Mouse (Mus musculus) gastrocnemius, adult 2 months (tissue): Measurements from ENCODE around the gene Grid1. TPM values are rescaled to one million over a fixed set of nuclear protein-coding genes. Genes with fewer than 3 reads are reported as not detected.

ENCODE experiments used
- DNase-seq: peaks from one replicate; pipeline ENCODE4 v3.0.0; 2022
- H3K27ac ChIP-seq: fragments of 200-600 bp; 2 replicates; pipeline ENCODE4 v1.8.1; 2022; ENCODE audit warnings: mild to moderate bottlenecking
- H3K4me3 ChIP-seq: fragments of 200-600 bp; 2 replicates; pipeline ENCODE4 v1.8.1; 2022; ENCODE audit warnings: mild to moderate bottlenecking, moderate library complexity
- CTCF ChIP-seq: fragments of 200-600 bp; IDR thresholded peaks from 2 replicates; pipeline ENCODE4 v1.8.1; 2022; ENCODE audit warnings: antibody characterized with exemption, mild to moderate bottlenecking, moderate library complexity
- intact Hi-C: fragments of 180-260 bp; cut with DNase I; formaldehyde crosslinking; loops from one replicate; pipeline ENCODE4 v1.15.1; 2025
- total RNA-seq, 2 experiments: library from RNA; stranded (reverse); gene quantifications; 2 replicates each; pipeline ENCODE4 v1.2.3; 2021

Grid1 gene
- total RNA-seq, 2 experiments from 2014 or later: not detected

- H3K27ac ChIP-seq: no peak overlapping the region
- DNase-seq: no peak
- TF ChIP-seq CTCF: no peak
- intact Hi-C loops: no loop called here
- H3K4me3 ChIP-seq: no peak overlapping the region
These were observed 26.9 kb downstream of the Grid1 start for GRCm38 (mm10) chr14:34846799-34847198.

GRCm38 (mm10) chr14:34847625-34848024, 27.7 kb downstream of the Grid1 start:
- intact Hi-C loops: no loop called here
- TF ChIP-seq CTCF: no peak
- no peak for DNase-seq
- Histone ChIP-seq H3K27ac (no peak overlapping the region), H3K4me3 (no peak overlapping the region)

- intact Hi-C loops: no loop called here
These were observed 41.2 kb downstream of the Grid1 start for GRCm38 (mm10) chr14:34860891-34861780.

GRCm38 (mm10) chr14:34867266-34867665, 47.4 kb downstream of the Grid1 start:
- peak; percentile 28 for DNase-seq
- Histone ChIP-seq H3K27ac (no peak overlapping the region), H3K4me3 (no peak overlapping the region)
- no peak for TF ChIP-seq CTCF
- intact Hi-C loops: no loop called here

More at GRCm38 (mm10) chr14:34860891-34861780, 41.2 kb downstream of the Grid1 start:
- no peak overlapping the region for H3K4me3 ChIP-seq
- H3K27ac ChIP-seq: no peak overlapping the region
- DNase-seq: no peak
- TF ChIP-seq CTCF: no peak

- Histone ChIP-seq H3K4me3 (no peak overlapping the region), H3K27ac (no peak overlapping the region)
- no peak for TF ChIP-seq CTCF
- intact Hi-C loops: no loop called here
- DNase-seq: no peak
These were observed 48.8 kb downstream of the Grid1 start for GRCm38 (mm10) chr14:34868513-34869260.

GRCm38 (mm10) chr14:34879996-34880395, 60.1 kb downstream of the Grid1 start:
- H3K4me3 ChIP-seq: no peak overlapping the region
- no peak for TF ChIP-seq CTCF
- no peak overlapping the region for H3K27ac ChIP-seq
- intact Hi-C loops: no loop called here
- no peak for DNase-seq

- H3K27ac ChIP-seq: no peak overlapping the region
- no peak overlapping the region for H3K4me3 ChIP-seq
- no peak for TF ChIP-seq CTCF
- no peak for DNase-seq
- intact Hi-C loops: no loop called here
These were observed 60.8 kb downstream of the Grid1 start for GRCm38 (mm10) chr14:34880431-34881421.

- DNase-seq: no peak
- intact Hi-C loops: no loop called here
- Histone ChIP-seq H3K27ac (no peak overlapping the region), H3K4me3 (no peak overlapping the region)
- TF ChIP-seq CTCF: no peak
These were observed 64.3 kb downstream of the Grid1 start for GRCm38 (mm10) chr14:34884194-34884593.

GRCm38 (mm10) chr14:34884611-34885010, 64.7 kb downstream of the Grid1 start:
- H3K27ac ChIP-seq: no peak overlapping the region
- DNase-seq: no peak
- intact Hi-C loops: no loop called here
- H3K4me3 ChIP-seq: no peak overlapping the region
- no peak for TF ChIP-seq CTCF

- intact Hi-C loops: no loop called here
- TF ChIP-seq CTCF: no peak
- Histone ChIP-seq H3K4me3 (no peak overlapping the region), H3K27ac (no peak overlapping the region)
- DNase-seq: no peak
These were observed 72.0 kb downstream of the Grid1 start for GRCm38 (mm10) chr14:34891769-34892532.

- DNase-seq: no peak
- intact Hi-C loops: no loop called here
- Histone ChIP-seq H3K4me3 (no peak overlapping the region), H3K27ac (no peak overlapping the region)
- TF ChIP-seq CTCF: no peak
These were observed 76.5 kb downstream of the Grid1 start for GRCm38 (mm10) chr14:34896253-34896982.
